Mouse (Mus musculus) C2C12 (cell line): ENCODE results near the gene A1cf.

ENCODE experiments used
- CEBPB ChIP-seq: IDR thresholded peaks from one replicate; pipeline ENCODE4 v1.6.1; 2011; ENCODE audit warnings: low read depth, mild to moderate bottlenecking, control low read depth, moderate library complexity
- CTCF ChIP-seq: IDR thresholded peaks from one replicate; pipeline ENCODE4 v1.5.1; 2011; ENCODE audit not compliant: control insufficient read depth, insufficient read depth, insufficient read length
- FOSL1 ChIP-seq: IDR thresholded peaks from one replicate; pipeline ENCODE4 v1.8.0; 2011; ENCODE audit warnings: mild to moderate bottlenecking, low read length; ENCODE audit not compliant: poor library complexity, insufficient read depth, severe bottlenecking
- MYOG ChIP-seq: IDR thresholded peaks from one replicate; pipeline ENCODE4 v1.6.1; 2011; ENCODE audit not compliant: control insufficient read depth, insufficient read length; ENCODE audit errors: extremely low read depth

GRCm38 (mm10) chr19:31887275-31887674 is 18.7 kb downstream of the A1cf start:
- no peak for TF ChIP-seq CTCF
- no peak for TF ChIP-seq MYOG
- no peak for TF ChIP-seq FOSL1
- no peak for TF ChIP-seq CEBPB
